Mouse (Mus musculus) kidney, adult 2 months (tissue): Measurements from ENCODE around the gene Gys1.

Experiments
- CTCF ChIP-seq: fragments of 200-500 bp; conservative IDR thresholded peaks from 2 replicates; pipeline ENCODE4 v1.5.1; 2011; ENCODE audit warnings: low read depth, mild to moderate bottlenecking, control low read depth, low read length, moderate library complexity, mixed read lengths; ENCODE audit not compliant: insufficient read depth, insufficient read length
- POLR2A ChIP-seq: fragments of 200-500 bp; IDR thresholded peaks from one replicate; pipeline ENCODE4 v1.6.1; 2011; ENCODE audit warnings: low read depth, low read length, control low read depth

- TF ChIP-seq CTCF (no peak), POLR2A (no peak)
Measured at GRCm38 (mm10) chr7:45498427-45498826, 63.8 kb downstream of the Gys1 start.
